Mouse (Mus musculus) gastrocnemius, adult 2 months (tissue): ENCODE measurements around the gene Ust. TPM values are rescaled to one million over a fixed set of nuclear protein-coding genes. Genes with fewer than 3 reads are reported as not detected.

Source experiments
- DNase-seq: peaks from one replicate; pipeline ENCODE4 v3.0.0; 2022
- H3K27ac ChIP-seq: fragments of 200-600 bp; 2 replicates; pipeline ENCODE4 v1.8.1; 2022; ENCODE audit warnings: mild to moderate bottlenecking
- H3K4me3 ChIP-seq: fragments of 200-600 bp; 2 replicates; pipeline ENCODE4 v1.8.1; 2022; ENCODE audit warnings: mild to moderate bottlenecking, moderate library complexity
- CTCF ChIP-seq: fragments of 200-600 bp; IDR thresholded peaks from 2 replicates; pipeline ENCODE4 v1.8.1; 2022; ENCODE audit warnings: antibody characterized with exemption, mild to moderate bottlenecking, moderate library complexity
- intact Hi-C: fragments of 180-260 bp; cut with DNase I; formaldehyde crosslinking; loops from one replicate; pipeline ENCODE4 v1.15.1; 2025
- total RNA-seq, 2 experiments: library from RNA; stranded (reverse); gene quantifications; 2 replicates each; pipeline ENCODE4 v1.2.3; 2021

Gene Ust
- total RNA-seq, 2 experiments from 2014 or later = 0.99 to 1.8 TPM

DNA sequence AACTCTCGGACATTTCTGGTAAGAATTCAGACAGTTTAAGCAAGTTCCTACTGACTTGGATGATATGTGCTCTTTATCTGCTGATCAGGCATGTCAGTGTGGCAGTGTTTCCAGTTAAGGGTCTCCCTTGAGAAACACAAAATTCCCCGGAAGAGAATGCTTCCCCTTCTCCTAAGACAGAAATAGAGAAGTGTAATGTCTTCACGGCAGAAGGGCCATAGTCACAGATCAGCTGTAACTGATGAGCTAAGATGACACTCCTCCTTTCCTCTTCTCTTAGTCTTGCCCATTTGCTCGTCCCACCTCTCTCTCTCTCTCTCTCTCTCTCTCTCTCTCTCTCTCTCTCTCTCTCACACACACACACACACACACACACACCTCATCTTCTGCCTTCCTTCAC lies 277.9 kb downstream of the Ust start:
- no peak overlapping the region for H3K27ac ChIP-seq
- H3K4me3 ChIP-seq = no peak overlapping the region
- TF ChIP-seq CTCF = no peak
- intact Hi-C loops = loop anchor here (1.0 kb wide), 2 partner anchors 357 to 430 kb away; no protein-coding TSS in a partner anchor
- DNase-seq = no peak

- intact Hi-C loops = loop anchor here (1.0 kb wide), 2 partner anchors 357 to 430 kb away; no protein-coding TSS in a partner anchor
- TF ChIP-seq CTCF = peak; percentile 98
- no peak overlapping the region for H3K4me3 ChIP-seq
Measured at GRCm38 (mm10) chr10:8240242-8240641, 278.4 kb downstream of the Ust start.

DNA sequence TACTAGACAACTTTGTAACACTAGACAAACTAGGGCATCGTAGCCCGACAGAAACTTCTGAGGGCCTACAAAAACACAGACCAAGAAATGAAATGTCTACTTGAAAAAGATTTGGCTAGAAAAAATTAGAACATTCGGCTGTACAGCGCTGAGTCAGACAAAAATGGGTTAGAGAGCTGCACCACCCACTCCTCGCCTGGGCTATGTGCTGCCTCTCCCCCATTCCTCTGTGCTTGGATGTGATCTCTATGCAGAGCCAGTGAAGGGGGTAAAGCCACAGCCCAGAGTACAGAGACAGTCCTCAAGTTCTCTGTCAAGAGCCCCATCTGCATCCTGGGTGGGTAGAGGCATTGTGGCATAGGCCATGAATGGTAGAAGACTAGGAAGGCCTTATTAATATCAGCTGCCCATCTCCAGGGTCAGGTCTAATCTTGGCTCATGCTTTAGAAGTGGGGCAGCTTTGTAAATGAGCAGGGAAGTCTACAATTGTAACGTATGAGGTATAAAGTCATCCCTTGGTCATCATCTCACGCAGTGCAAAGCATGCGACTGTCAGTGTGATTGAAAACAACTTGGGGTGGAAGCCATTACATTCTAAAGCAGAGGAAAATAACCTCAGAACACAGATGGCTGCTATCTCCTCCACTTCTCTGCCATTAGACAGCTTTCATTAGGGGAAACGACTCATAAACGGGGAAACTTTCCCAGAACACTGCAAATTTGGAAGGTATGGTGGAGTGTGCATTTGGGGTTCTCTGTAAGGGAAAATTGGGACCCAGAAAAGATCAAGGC lies 281.6 kb downstream of the Ust start:
- no peak for TF ChIP-seq CTCF
- no peak overlapping the region for H3K27ac ChIP-seq
- intact Hi-C loops = no loop called here
- DNase-seq = no peak
- no peak overlapping the region for H3K4me3 ChIP-seq

More at GRCm38 (mm10) chr10:8240242-8240641, 278.4 kb downstream of the Ust start:
- no peak overlapping the region for H3K27ac ChIP-seq
- DNase-seq = peak; percentile 76

GRCm38 (mm10) chr10:8233148-8233901 lies 285.3 kb downstream of the Ust start:
- Histone ChIP-seq H3K27ac (no peak overlapping the region), H3K4me3 (no peak overlapping the region)
- intact Hi-C loops = no loop called here
- TF ChIP-seq CTCF = no peak
- no peak for DNase-seq

GRCm38 (mm10) chr10:8232535-8232934 lies 286.1 kb downstream of the Ust start:
- no peak overlapping the region for H3K4me3 ChIP-seq
- no peak for DNase-seq
- TF ChIP-seq CTCF = no peak
- H3K27ac ChIP-seq = no peak overlapping the region
- intact Hi-C loops = no loop called here

GRCm38 (mm10) chr10:8228375-8228743 lies 290.3 kb downstream of the Ust start:
- intact Hi-C loops = no loop called here
- no peak for TF ChIP-seq CTCF

GRCm38 (mm10) chr10:8227705-8228374 lies 290.8 kb downstream of the Ust start:
- no peak overlapping the region for H3K4me3 ChIP-seq
- no peak for TF ChIP-seq CTCF
- intact Hi-C loops = no loop called here
- no peak overlapping the region for H3K27ac ChIP-seq
- no peak for DNase-seq

More at GRCm38 (mm10) chr10:8228375-8228743, 290.3 kb downstream of the Ust start:
- no peak overlapping the region for H3K4me3 ChIP-seq
- DNase-seq = no peak
- H3K27ac ChIP-seq = no peak overlapping the region

DNA sequence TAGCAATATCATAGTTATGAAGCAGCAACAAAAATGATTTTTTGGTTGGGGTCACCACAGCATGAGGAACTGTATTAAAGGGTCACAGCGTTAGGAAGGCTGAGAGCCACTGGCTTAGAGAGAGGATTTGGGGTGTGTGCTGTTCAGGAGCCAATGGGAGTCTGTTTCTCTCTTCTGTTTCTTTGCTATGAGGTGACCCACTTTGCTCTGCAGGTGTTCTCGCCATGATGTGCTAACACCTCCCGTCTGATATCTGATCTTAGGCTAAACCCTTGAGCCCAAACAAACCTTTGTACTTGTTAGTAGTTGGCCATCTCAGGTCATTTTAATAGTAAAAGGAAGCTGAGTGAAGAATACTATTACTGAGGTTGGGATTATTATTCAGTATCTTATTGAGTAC lies 292.0 kb downstream of the Ust start:
- no peak for DNase-seq
- H3K27ac ChIP-seq = no peak overlapping the region
- intact Hi-C loops = no loop called here
- H3K4me3 ChIP-seq = no peak overlapping the region
- no peak for TF ChIP-seq CTCF

DNA sequence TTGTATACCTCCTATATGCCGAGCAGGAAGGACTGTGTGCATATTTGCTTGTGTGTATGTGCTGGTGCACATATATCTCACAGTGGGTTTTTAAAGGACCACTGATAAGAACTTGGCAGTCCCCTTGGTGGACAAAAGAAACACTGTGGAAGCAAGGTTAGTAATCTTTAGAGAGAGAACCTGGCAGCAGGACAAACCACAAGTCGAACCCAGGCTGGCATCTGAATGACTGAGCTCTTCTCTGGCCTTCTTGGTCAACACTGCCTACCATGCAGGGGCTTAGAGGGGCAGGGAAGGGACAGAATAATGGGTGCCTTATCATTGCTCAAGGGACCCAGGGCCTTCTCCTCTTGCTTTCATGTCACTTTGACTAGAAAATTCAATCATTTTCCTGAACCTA lies 294.0 kb downstream of the Ust start:
- no peak overlapping the region for H3K4me3 ChIP-seq
- TF ChIP-seq CTCF = no peak
- DNase-seq = no peak
- intact Hi-C loops = no loop called here
- H3K27ac ChIP-seq = no peak overlapping the region

- TF ChIP-seq CTCF = no peak
- DNase-seq = no peak
- intact Hi-C loops = no loop called here
Measured at GRCm38 (mm10) chr10:8224046-8224445, 294.6 kb downstream of the Ust start.

DNA sequence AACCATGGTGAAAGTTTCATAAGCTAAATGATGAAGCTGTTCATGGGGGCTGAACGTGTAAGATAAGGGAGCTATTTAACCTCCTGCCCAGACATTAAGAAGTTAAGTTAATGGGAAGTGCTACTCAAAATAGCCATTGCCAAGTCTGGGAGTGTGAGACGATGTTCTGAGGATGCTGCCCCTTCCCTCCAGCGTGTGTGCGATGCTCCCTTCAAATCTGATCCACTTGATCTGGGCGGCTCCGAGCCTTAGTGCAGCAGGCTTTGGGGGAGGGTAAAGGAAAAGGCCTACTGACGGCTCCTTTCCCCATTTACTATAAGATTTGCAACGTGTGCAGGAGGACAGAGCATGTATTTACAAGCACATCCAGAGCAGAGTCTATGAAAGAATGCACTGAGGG lies 301.7 kb downstream of the Ust start:
- intact Hi-C loops = no loop called here
- no peak for DNase-seq
- no peak for TF ChIP-seq CTCF
- Histone ChIP-seq H3K27ac (no peak overlapping the region), H3K4me3 (no peak overlapping the region)

More at GRCm38 (mm10) chr10:8224046-8224445, 294.6 kb downstream of the Ust start:
- Histone ChIP-seq H3K4me3 (no peak overlapping the region), H3K27ac (no peak overlapping the region)

GRCm38 (mm10) chr10:8215181-8215580 lies 303.4 kb downstream of the Ust start:
- no peak for DNase-seq
- Histone ChIP-seq H3K27ac (no peak overlapping the region), H3K4me3 (no peak overlapping the region)
- no peak for TF ChIP-seq CTCF
- intact Hi-C loops = no loop called here

GRCm38 (mm10) chr10:8213906-8214421 lies 304.7 kb downstream of the Ust start:
- DNase-seq = no peak
- Histone ChIP-seq H3K4me3 (peak overlapping the region; percentile 17), H3K27ac (no peak overlapping the region)
- intact Hi-C loops = no loop called here
- TF ChIP-seq CTCF = no peak
